27 mouse cellular contexts compared by ENCODE assay signal in genomic region chr1:130963891-130964290, GRCm38 (mm10). TPM values are rescaled to one million over a fixed set of nuclear protein-coding genes. Genes with fewer than 3 reads are reported as not detected.
A peak's percentile ranks its signal among the peaks of the same experiment; 100 is the strongest.
DNase-seq lines count a peak whose midpoint lies in the region; ATAC-seq and TF ChIP-seq lines count a peak whose summit lies in the region.
"Had no signal": no experiment of that assay in that cellular context is flagged by ENCODE, and none has a peak within 500 bp of the region (broad histone marks: within the 10 kb centered on the region; RNA-seq: fewer than 3 reads in every experiment).

No protein-coding gene starts in this region.

- TF ChIP-seq EP300 in stomach, postnatal 0 days (optimal IDR thresholded peaks at IDR 0.05), result no peak

- WGBS in heart, embryonic 12.5 days, result 71% methylated on average over 6 of the region's 6 CpGs
- WGBS in limb, embryonic 15.5 days, result 69% methylated on average over 6 of the region's 6 CpGs
- 84% methylated on average over 6 of the region's 6 CpGs for WGBS in limb, embryonic 10.5 days
- WGBS in stomach, postnatal 0 days, result 60% methylated on average over 6 of the region's 6 CpGs

- H3K27ac ChIP-seq in heart, embryonic 12.5 days (ENCODE audit: poor library complexity, severe bottlenecking), result no peak overlapping the region
- no peak overlapping the region for H3K27ac ChIP-seq in limb, embryonic 15.5 days
- no peak overlapping the region for H3K27ac ChIP-seq in limb, embryonic 10.5 days
- no peak overlapping the region for H3K27ac ChIP-seq in stomach, postnatal 0 days (replicated peaks)
- H3K27ac ChIP-seq: embryonic facial prominence, embryonic 10.5 days; heart, embryonic 13.5 days; hindbrain, embryonic 12.5 days; liver, embryonic 13.5 days; neural tube, embryonic 12.5 days; stomach, embryonic 15.5 days had no signal

- H3K36me3 ChIP-seq in heart, embryonic 12.5 days, result no peaks in the 10 kb centered on the region
- H3K36me3 ChIP-seq in limb, embryonic 15.5 days, result no peaks in the 10 kb centered on the region
- H3K36me3 ChIP-seq in limb, embryonic 10.5 days, result no peaks in the 10 kb centered on the region
- no peaks in the 10 kb centered on the region for H3K36me3 ChIP-seq in stomach, postnatal 0 days (ENCODE audit: control insufficient read depth, insufficient read depth, low read length)
- H3K36me3 ChIP-seq: embryonic facial prominence, embryonic 10.5 days; heart, embryonic 13.5 days; hindbrain, embryonic 12.5 days; liver, embryonic 13.5 days; neural tube, embryonic 12.5 days; stomach, embryonic 15.5 days had no signal

- no peak overlapping the region for H3K4me3 ChIP-seq in heart, embryonic 12.5 days
- no peak overlapping the region for H3K4me3 ChIP-seq in limb, embryonic 15.5 days
- no peak overlapping the region for H3K4me3 ChIP-seq in limb, embryonic 10.5 days
- no peak overlapping the region for H3K4me3 ChIP-seq in stomach, postnatal 0 days (ENCODE audit: low read depth, low read length)
- H3K4me3 ChIP-seq: embryonic facial prominence, embryonic 10.5 days; heart, embryonic 13.5 days; hindbrain, embryonic 12.5 days; liver, embryonic 13.5 days; neural tube, embryonic 12.5 days; stomach, embryonic 15.5 days had no signal

- H3K4me1 ChIP-seq in heart, embryonic 12.5 days (replicated peaks), result no peaks in the 10 kb centered on the region
- H3K4me1 ChIP-seq in limb, embryonic 15.5 days, result no peaks in the 10 kb centered on the region
- H3K4me1 ChIP-seq in limb, embryonic 10.5 days, result no peaks in the 10 kb centered on the region
- H3K4me1 ChIP-seq in stomach, postnatal 0 days (replicated peaks; ENCODE audit: control insufficient read depth, insufficient read depth), result no peaks in the 10 kb centered on the region
- H3K4me1 ChIP-seq: embryonic facial prominence, embryonic 10.5 days; heart, embryonic 13.5 days; hindbrain, embryonic 12.5 days; liver, embryonic 13.5 days; neural tube, embryonic 12.5 days; stomach, embryonic 15.5 days had no signal

- DNase-seq in heart, adult 11 months, result peak; percentile 90
- no peak for DNase-seq in limb, embryonic 10.5 days (ENCODE audit: low spot score)
- DNase-seq in 3134 (ENCODE audit: extremely low read depth, insufficient read length, low spot score), result peak; percentile 16
- DNase-seq in gastrocnemius, postnatal 10 days, result peak; percentile 42
- no peak for DNase-seq in stomach, postnatal 0 days (ENCODE audit: low spot score)
- DNase-seq: adrenal gland, postnatal 10 days; kidney, adult 8-10 months; kidney, postnatal 14 days; liver, embryonic 13.5 days had no signal

- H3K9ac ChIP-seq in heart, embryonic 12.5 days, result no peak overlapping the region
- no peak overlapping the region for H3K9ac ChIP-seq in limb, embryonic 15.5 days
- H3K9ac ChIP-seq in stomach, postnatal 0 days (ENCODE audit: low read length), result no peak overlapping the region
- H3K9ac ChIP-seq: heart, embryonic 13.5 days; hindbrain, embryonic 12.5 days; liver, embryonic 13.5 days; neural tube, embryonic 12.5 days; stomach, embryonic 15.5 days had no signal

- ATAC-seq in heart, embryonic 12.5 days (ENCODE audit: insufficient number of reproducible peaks, low FRiP score), result no peak
- 0 out of 2 replicates have a peak, but pooled peaks have one; percentile 10 for ATAC-seq in limb, embryonic 15.5 days (ENCODE audit: insufficient number of reproducible peaks, low FRiP score, low TSS enrichment, low read depth)
- ATAC-seq in stomach, postnatal 0 days (ENCODE audit: low FRiP score, low TSS enrichment), result no peak
- ATAC-seq: inflammation-experienced regulatory T-cells, adult 6 months had no signal

- TF ChIP-seq CTCF in stomach, postnatal 0 days (IDR thresholded peaks at IDR 0.05; ENCODE audit: low read depth), result no peak

- H3K4me2 ChIP-seq in heart, embryonic 12.5 days, result no peak overlapping the region
- H3K4me2 ChIP-seq in limb, embryonic 15.5 days, result no peak overlapping the region
- no peak overlapping the region for H3K4me2 ChIP-seq in stomach, postnatal 0 days (replicated peaks; ENCODE audit: low read depth)
- H3K4me2 ChIP-seq: heart, embryonic 13.5 days; hindbrain, embryonic 12.5 days; liver, embryonic 13.5 days; midbrain, embryonic 11.5 days; neural tube, embryonic 12.5 days; stomach, embryonic 15.5 days had no signal

- no peaks in the 10 kb centered on the region for H3K27me3 ChIP-seq in heart, embryonic 12.5 days (replicated peaks)
- H3K27me3 ChIP-seq in limb, embryonic 15.5 days, result no peaks in the 10 kb centered on the region
- no peaks in the 10 kb centered on the region for H3K27me3 ChIP-seq in limb, embryonic 10.5 days (ENCODE audit: low read depth, poor library complexity, severe bottlenecking)
- H3K27me3 ChIP-seq in stomach, postnatal 0 days (ENCODE audit: control insufficient read depth, insufficient read depth, low read length), result no peaks in the 10 kb centered on the region
- H3K27me3 ChIP-seq: heart, embryonic 13.5 days; hindbrain, embryonic 12.5 days; liver, embryonic 13.5 days; neural tube, embryonic 12.5 days; stomach, embryonic 15.5 days had no signal

- no peaks in the 10 kb centered on the region for H3K9me3 ChIP-seq in heart, embryonic 12.5 days (replicated peaks)
- no peaks in the 10 kb centered on the region for H3K9me3 ChIP-seq in limb, embryonic 15.5 days
- no peaks in the 10 kb centered on the region for H3K9me3 ChIP-seq in limb, embryonic 10.5 days (replicated peaks)
- H3K9me3 ChIP-seq in stomach, postnatal 0 days (ENCODE audit: control insufficient read depth, low read length), result no peaks in the 10 kb centered on the region
- H3K9me3 ChIP-seq: embryonic facial prominence, embryonic 10.5 days; heart, embryonic 13.5 days; hindbrain, embryonic 12.5 days; liver, embryonic 13.5 days; neural tube, embryonic 12.5 days; stomach, embryonic 15.5 days had no signal

RNA-seq across cellular contexts. Expression of gene Il19, which starts 24.0 kb away (rescaled TPM):
- not detected in 2 replicates for polyA plus RNA-seq in heart, embryonic 12.5 days (2016; fragmentation: Nextera tagmentation; extraction: Ambion mirVana)
- polyA plus RNA-seq in limb, embryonic 15.5 days (2015; fragmentation: Nextera tagmentation; extraction: Ambion mirVana), result not detected in 2 replicates
- 0.20 TPM in 1 of 2 replicates, not detected in the other for polyA plus RNA-seq in limb, embryonic 10.5 days (2016; fragmentation: Nextera tagmentation; extraction: Ambion mirVana)
- under 1 TPM in 1 of 2 experiments, not detected in 1; 0.28 TPM for total RNA-seq in gastrocnemius, postnatal 10 days (2021)
- 0.15 TPM in 1 of 2 replicates, not detected in the other for polyA plus RNA-seq in stomach, postnatal 0 days (2015; fragmentation: Nextera tagmentation; extraction: Ambion mirVana)
- total RNA-seq: adrenal gland, postnatal 10 days; common myeloid progenitor, adult 5-6 weeks; layer of hippocampus, adult 8-10 months; left cerebral cortex, adult 18-20 months; left cerebral cortex, postnatal 36 days had no signal
- polyA plus RNA-seq: forebrain, embryonic 11.5 days; heart, embryonic 13.5 days; hindbrain, embryonic 12.5 days; liver, embryonic 13.5 days; lung, embryonic 16.5 days; midbrain, embryonic 11.5 days; neural tube, embryonic 12.5 days; stomach, embryonic 15.5 days; thymus, postnatal 0 days; urinary bladder, adult 2 months had no signal

RNA-seq across cellular contexts. Expression of gene Il20, which starts 52.6 kb away (rescaled TPM):
- polyA plus RNA-seq in heart, embryonic 12.5 days (2016; fragmentation: Nextera tagmentation; extraction: Ambion mirVana), result not detected in 2 replicates
- polyA plus RNA-seq in limb, embryonic 15.5 days (2015; fragmentation: Nextera tagmentation; extraction: Ambion mirVana), result not detected in 2 replicates
- polyA plus RNA-seq in limb, embryonic 10.5 days (2016; fragmentation: Nextera tagmentation; extraction: Ambion mirVana), result not detected in 2 replicates
- not detected for total RNA-seq in gastrocnemius, postnatal 10 days (2021)
- not detected in 2 replicates for polyA plus RNA-seq in stomach, postnatal 0 days (2015; fragmentation: Nextera tagmentation; extraction: Ambion mirVana)
- total RNA-seq: adrenal gland, postnatal 10 days; common myeloid progenitor, adult 5-6 weeks; gastrocnemius, adult 8-10 months; layer of hippocampus, adult 8-10 months; left cerebral cortex, adult 18-20 months; left cerebral cortex, postnatal 36 days had no signal
- polyA plus RNA-seq: embryonic facial prominence, embryonic 10.5 days; forebrain, embryonic 11.5 days; heart, embryonic 13.5 days; hindbrain, embryonic 12.5 days; inflammation-experienced regulatory T-cells, adult 6 months; liver, embryonic 13.5 days; lung, embryonic 16.5 days; midbrain, embryonic 11.5 days; neural tube, embryonic 12.5 days; stomach, embryonic 15.5 days; thymus, postnatal 0 days; urinary bladder, adult 2 months had no signal

RNA-seq across cellular contexts. Expression of gene Il10, which starts 55.8 kb away (rescaled TPM):
- polyA plus RNA-seq in heart, embryonic 12.5 days (2016; fragmentation: Nextera tagmentation; extraction: Ambion mirVana), result not detected in 2 replicates
- polyA plus RNA-seq in limb, embryonic 15.5 days (2015; fragmentation: Nextera tagmentation; extraction: Ambion mirVana), result not detected in 2 replicates
- not detected in 2 replicates for polyA plus RNA-seq in limb, embryonic 10.5 days (2016; fragmentation: Nextera tagmentation; extraction: Ambion mirVana)
- total RNA-seq in gastrocnemius, postnatal 10 days (2021), result not detected
- not detected in 2 replicates for polyA plus RNA-seq in stomach, postnatal 0 days (2015; fragmentation: Nextera tagmentation; extraction: Ambion mirVana)
- total RNA-seq: adrenal gland, postnatal 10 days; common myeloid progenitor, adult 5-6 weeks; gastrocnemius, adult 8-10 months; layer of hippocampus, adult 8-10 months; left cerebral cortex, adult 18-20 months; left cerebral cortex, postnatal 36 days had no signal
- polyA plus RNA-seq: embryonic facial prominence, embryonic 10.5 days; forebrain, embryonic 11.5 days; heart, embryonic 13.5 days; hindbrain, embryonic 12.5 days; liver, embryonic 13.5 days; lung, embryonic 16.5 days; midbrain, embryonic 11.5 days; neural tube, embryonic 12.5 days; stomach, embryonic 15.5 days had no signal

Comparison
In these comparisons a context has a peak if more than half of its experiments do, and no peak if none do; other contexts are left out.
1. DNase-seq: peak in heart, adult 11 months (single experiment), 3134 (single experiment) and gastrocnemius, postnatal 10 days (single experiment); none in limb, embryonic 10.5 days (single experiment) and stomach, postnatal 0 days (single experiment).